Mouse (Mus musculus) liver, embryonic 18 days (tissue): ENCODE results near the gene Zc3h4. TPM values are rescaled to one million over a fixed set of nuclear protein-coding genes. Genes with fewer than 3 reads are reported as not detected.

Experiments
- polyA plus RNA-seq: library from polyadenylated mRNA; depleted of rRNA; stranded (reverse); fragments of >200 nt; gene quantifications from 2 replicates; pipeline ENCODE4 v1.2.3, GENCODE M21; 2012; rRNA removed

Zc3h4 gene
- 8.5 and 12.1 TPM in 2 replicates for polyA plus RNA-seq

DNA sequence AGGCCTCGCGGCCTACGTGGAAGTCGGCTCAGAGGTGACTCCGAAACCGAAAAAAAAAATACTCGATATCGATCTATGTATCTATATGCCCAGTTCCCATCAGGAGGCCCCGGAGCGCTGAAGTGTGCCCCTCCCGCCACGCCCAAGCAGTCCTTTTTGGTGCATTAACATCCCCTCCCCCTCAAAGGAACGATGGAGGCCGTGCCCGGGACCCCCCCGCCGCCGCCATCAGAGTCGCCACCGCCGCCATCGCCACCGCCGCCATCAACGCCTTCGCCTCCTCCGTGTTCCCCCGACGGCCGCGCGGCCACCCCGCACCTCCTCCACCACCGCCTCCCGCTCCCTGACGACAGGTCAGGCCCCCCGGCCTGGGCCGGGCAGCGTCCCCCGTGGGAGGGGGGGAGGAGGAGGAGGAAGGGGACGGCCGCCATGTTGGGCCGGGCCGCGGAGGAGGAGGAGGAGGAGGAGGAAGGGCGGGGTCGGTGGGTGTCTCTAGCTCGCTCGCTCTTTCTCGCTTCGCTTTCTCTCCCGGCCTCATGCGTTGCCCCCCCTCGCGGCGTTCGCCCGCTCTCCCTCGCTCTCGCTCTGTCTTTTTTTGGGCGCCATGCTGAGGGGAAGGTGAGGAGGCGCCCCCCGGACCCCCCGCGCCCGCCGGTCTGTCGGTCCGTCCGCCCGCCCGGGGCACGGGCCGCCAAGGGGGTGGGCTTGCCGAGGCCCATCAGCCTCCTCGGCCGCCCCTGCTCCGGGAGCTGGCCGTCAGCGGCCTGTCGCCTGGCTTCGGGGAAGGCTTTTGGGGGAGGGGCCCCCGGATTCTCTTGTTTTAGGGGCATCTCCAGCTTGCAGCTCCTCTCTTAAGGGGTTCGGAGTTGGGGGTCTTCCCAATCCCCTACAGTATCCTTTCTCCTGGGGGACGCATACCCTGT lies at the start of gene Zc3h4:
TSS of gene Zc3h4 (plus strand) at position 222 of the 923 bp plus-strand sequence.

DNA sequence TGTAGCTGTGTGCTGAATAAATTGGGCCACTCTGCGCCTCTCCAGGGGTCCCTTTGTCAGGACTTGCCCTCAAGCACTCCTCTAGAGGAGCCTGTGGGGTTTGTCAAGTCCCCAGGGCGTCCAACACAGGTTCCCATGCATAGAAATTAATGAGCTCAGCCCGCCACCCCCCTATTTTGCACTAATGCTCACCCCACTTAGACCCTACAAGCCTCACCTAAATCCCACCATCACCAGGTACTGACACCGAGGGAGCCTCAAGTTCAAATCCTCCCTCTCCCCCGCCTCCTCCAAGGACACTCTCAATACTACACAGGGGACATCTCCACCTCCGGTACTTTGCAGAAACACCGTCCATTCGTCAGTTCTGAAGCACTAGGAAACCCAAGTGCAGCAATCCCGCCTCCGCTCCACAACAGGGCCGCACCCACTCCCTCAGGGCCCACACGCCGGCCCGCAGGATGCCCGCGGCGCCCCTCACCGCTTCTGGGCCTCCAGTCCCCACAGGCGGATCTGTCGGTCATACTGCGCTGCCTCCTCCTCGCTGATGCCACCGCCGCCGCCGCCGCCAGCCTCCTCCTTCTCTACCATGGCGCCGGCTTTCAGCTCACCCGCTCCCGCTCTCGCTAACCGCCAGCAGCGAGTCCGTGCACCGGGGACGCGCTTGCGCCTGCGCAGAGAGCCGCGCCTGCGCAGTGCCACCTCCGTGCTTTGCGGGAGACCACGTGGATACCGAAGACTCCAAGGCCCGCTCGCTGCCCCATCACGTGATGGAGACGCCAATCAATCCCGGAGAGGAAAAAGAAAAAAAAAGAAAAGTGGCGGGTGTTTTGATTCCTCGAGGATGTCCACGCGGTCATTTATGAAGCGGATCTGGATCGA lies 13.3 kb upstream of the Zc3h4 start, which contains the start of gene Sae1:
TSS of gene Sae1 (minus strand) at position 647 of the 882 bp plus-strand sequence.

DNA sequence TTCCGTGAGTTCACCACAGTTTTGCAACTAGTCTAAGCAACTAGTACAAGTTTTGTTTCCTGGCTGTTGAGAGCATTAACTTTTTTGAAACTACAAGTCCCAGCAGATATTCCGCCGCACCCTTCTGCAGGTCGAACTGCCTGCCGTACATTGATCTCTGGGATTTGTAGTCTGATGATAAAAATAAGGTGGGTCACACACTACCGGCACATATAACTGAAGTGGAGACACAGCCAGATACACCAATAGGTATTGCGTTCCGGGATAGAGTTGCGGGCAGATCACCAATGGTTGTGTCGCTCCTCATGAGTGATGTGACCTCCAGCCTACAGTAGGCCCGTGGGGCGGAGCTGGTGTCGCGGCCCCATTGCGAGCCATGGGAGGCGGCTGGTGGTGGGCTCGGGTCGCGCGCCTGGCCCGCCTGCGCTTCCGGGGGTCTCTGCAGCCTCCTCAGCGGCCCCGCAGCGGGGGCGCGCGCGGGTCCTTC lies 51.9 kb downstream of the Zc3h4 start, which contains the start of gene Tmem160:
TSS of gene Tmem160 (plus strand) at position 193 of the 487 bp plus-strand sequence.

DNA sequence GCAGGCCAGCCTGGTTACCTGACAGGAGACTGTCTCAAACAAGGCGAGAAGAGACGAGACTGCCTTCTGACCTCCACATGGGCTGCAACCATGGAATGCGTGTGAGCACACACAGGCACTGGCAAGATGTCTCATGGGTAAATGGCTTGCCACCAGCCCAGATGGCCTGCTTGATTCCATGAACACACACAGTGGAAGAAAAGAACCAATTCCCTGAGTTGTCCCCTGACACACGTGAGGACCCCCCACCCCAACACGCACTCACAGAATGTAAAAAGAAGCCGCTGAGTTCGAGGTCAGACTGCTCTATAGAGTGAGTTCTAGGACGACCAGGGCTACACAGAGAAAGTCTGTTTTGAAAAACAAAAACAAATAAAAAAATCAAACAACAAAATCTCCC lies 76.9 kb downstream of the Zc3h4 start, which contains the start of gene Npas1:
TSS of gene Npas1 (minus strand) at position 101 of the 400 bp plus-strand sequence.

Other genes with a start within 250 kb of the Zc3h4 start
- gene Meis3, start 225.8 kb upstream of the Zc3h4 start, polyA plus RNA-seq = 2.1 and 2.2 TPM in 2 replicates
- gene Dhx34, start 178.9 kb upstream of the Zc3h4 start, polyA plus RNA-seq = 4.4 and 4.9 TPM in 2 replicates
- 1.1 and 1.3 TPM in 2 replicates for gene C5ar2, start 156.8 kb upstream of the Zc3h4 start, polyA plus RNA-seq
- gene C5ar1, start 141.4 kb upstream of the Zc3h4 start, polyA plus RNA-seq = 7.0 and 8.5 TPM in 2 replicates
- 7.0 and 8.5 TPM in 2 replicates for gene Inafm1, start 127.3 kb upstream of the Zc3h4 start, polyA plus RNA-seq
- gene Ccdc9, start 114.1 kb upstream of the Zc3h4 start, polyA plus RNA-seq = 21.0 and 23.8 TPM in 2 replicates
- gene Bbc3, start 92.5 kb upstream of the Zc3h4 start, polyA plus RNA-seq = 3.8 and 4.3 TPM in 2 replicates
- gene Sae1, start 13.1 kb upstream of the Zc3h4 start, polyA plus RNA-seq = 34.6 and 36.3 TPM in 2 replicates
- 22.2 TPM in 2 replicates for gene Tmem160, start 51.9 kb downstream of the Zc3h4 start, polyA plus RNA-seq
- not detected in 2 replicates for gene Npas1, start 76.8 kb downstream of the Zc3h4 start, polyA plus RNA-seq
- 4.2 TPM in 2 replicates for gene Arhgap35, start 214.1 kb downstream of the Zc3h4 start, polyA plus RNA-seq